Mouse (Mus musculus) erythroblast, embryonic 14.5 days (primary cell): ENCODE data around the gene Mms19. TPM values are rescaled to one million over a fixed set of nuclear protein-coding genes. Genes with fewer than 3 reads are reported as not detected.

Experiments
- H3K27me3 ChIP-seq: 2 replicates; pipeline ENCODE4 v1.6.1; 2012; ENCODE audit warnings: inconsistent platforms; ENCODE audit not compliant: control insufficient read depth
- H3K36me3 ChIP-seq: 2 replicates; pipeline ENCODE4 v1.6.1; 2012; ENCODE audit warnings: mild to moderate bottlenecking, inconsistent platforms; ENCODE audit not compliant: control insufficient read depth
- H3K4me1 ChIP-seq: 2 replicates; pipeline ENCODE4 v1.6.1; 2012; ENCODE audit warnings: inconsistent platforms; ENCODE audit not compliant: control insufficient read depth
- H3K4me3 ChIP-seq: replicated peaks from 2 replicates; pipeline ENCODE3; 2012; ENCODE audit warnings: moderate library complexity, mild to moderate bottlenecking, inconsistent platforms
- H3K9me3 ChIP-seq: 2 replicates; pipeline ENCODE4 v1.6.1; 2012; ENCODE audit warnings: low read length, inconsistent platforms, mixed read lengths; ENCODE audit not compliant: control insufficient read depth
- GATA1 ChIP-seq: IDR thresholded peaks from 2 replicates; pipeline ENCODE4 v1.6.1; 2012; ENCODE audit warnings: low read length, inconsistent platforms, mixed read lengths
- TAL1 ChIP-seq: IDR thresholded peaks from 3 replicates; pipeline ENCODE4 v1.6.1; 2012; ENCODE audit warnings: low read length, inconsistent platforms, mixed read lengths
- polyA plus RNA-seq: library from polyadenylated mRNA; stranded (reverse); fragments of >175 nt; gene quantifications from 2 replicates; pipeline ENCODE4 v1.2.3, GENCODE M21; 2012

Mms19 gene
- polyA plus RNA-seq: 0.54 and 0.65 TPM in 2 replicates

DNA sequence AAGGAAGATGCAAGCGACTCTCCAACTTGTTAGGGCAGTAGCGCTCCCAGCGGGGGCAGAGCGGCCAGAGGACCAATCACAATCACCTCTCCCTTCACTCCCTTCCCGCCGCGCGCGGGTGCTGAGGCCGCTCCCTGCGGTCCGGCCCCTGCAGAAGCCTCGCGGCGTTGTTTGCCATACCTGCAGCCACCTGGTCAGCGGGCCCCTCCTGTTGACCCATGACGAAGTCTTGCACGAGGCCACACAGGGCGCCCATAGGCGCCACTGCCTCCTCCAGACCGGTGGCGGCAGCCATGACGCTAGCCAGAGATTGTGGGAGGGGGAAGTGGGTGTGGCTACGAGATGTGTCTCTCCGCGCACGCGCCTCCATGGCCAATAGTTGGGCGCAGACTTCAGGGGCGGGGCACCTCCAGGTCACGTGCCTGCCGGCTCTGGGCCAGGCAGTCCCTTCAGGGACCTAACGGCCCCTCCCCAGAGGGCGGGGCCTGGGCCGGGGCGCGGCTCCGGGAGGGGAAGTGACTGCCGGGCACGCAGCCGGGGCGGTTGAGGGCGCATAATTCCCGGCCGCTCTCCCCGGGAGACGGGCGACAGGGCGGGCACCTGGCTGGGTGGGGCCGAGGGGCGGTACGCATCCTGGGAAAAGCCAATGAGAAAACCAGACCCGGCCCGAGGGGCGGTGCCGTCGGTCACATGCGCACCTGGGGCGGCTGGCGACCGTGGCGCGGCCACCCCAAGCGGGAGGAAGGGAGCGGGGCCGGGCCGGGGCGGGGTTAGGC lies at the start of gene Mms19:
TSS of gene Mms19 (minus strand) at position 339 of the 776 bp plus-strand sequence.
- H3K4me3 ChIP-seq: peak within 1 kb of the TSS; percentile 78
- TF ChIP-seq TAL1: no peak
- TF ChIP-seq GATA1: no peak
- no peaks in the 10 kb centered on the region; the same call in 1 of the 2 replicates for H3K9me3 ChIP-seq
- peaks cover 39% of the 10 kb centered on the region for H3K27me3 ChIP-seq
- peaks cover 37% of the 10 kb centered on the region for H3K4me1 ChIP-seq
- H3K36me3 ChIP-seq: peaks cover 19% of the 10 kb centered on the region

- Histone ChIP-seq H3K36me3 (no peaks in the 10 kb centered on the region), H3K4me1 (no peaks in the 10 kb centered on the region), H3K9me3 (no peaks in the 10 kb centered on the region), H3K4me3 (no peak overlapping the region), H3K27me3 (no peaks in the 10 kb centered on the region)
- TF ChIP-seq TAL1 (no peak), GATA1 (no peak)
Observed at GRCm38 (mm10) chr19:42026158-42026557, 45.2 kb upstream of the Mms19 start.

- Histone ChIP-seq H3K27me3 (no peaks in the 10 kb centered on the region), H3K4me3 (no peak overlapping the region), H3K36me3 (no peaks in the 10 kb centered on the region), H3K9me3 (no peaks in the 10 kb centered on the region), H3K4me1 (no peaks in the 10 kb centered on the region)
- TF ChIP-seq GATA1 (no peak), TAL1 (no peak)
Observed at GRCm38 (mm10) chr19:42022542-42022848, 41.5 kb upstream of the Mms19 start.

DNA sequence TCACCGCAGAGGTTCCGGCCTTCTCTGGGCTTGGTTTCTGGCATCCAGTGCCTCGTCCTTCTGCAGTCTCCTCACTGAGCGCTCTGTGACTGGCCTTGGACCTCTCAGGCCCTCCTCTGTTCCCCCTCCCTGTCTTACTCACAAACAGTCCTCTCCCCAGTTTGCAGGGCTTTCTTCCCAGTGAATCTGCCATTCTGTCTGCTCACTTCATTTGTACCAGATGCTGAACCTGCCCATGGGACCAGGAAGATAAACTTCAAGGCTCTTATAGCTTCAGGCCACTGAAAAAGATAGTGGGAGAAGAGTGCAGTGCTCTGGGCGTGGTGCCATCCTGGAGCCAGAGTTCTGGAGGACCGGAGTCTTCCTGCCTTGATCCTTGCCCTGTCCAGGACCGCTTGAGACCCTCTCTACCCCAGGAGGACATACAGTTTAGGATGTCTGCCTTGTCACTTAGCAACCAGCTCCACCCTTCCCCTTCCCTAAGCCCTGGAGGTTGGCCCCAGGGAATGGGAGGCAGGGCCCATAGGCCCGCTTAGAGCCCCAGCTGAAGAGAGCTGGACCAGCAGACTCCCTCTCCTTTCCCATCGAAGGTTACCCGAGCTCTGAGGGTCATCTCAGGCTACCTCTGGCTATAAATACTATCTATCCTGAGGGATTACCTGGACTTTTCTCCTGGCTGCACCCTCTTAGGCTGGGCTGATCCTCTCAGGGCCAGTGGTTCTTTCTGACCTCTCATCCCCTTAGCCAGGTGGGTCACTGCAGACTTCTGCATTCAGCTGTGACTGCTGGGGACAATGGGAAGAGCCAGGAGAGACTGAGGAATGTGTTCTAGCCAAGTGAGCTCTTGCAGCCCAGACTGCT lies 41.0 kb upstream of the Mms19 start:
- TF ChIP-seq GATA1: no peak
- no peak for TF ChIP-seq TAL1
- no peaks in the 10 kb centered on the region for H3K4me1 ChIP-seq
- H3K4me3 ChIP-seq: no peak overlapping the region

DNA sequence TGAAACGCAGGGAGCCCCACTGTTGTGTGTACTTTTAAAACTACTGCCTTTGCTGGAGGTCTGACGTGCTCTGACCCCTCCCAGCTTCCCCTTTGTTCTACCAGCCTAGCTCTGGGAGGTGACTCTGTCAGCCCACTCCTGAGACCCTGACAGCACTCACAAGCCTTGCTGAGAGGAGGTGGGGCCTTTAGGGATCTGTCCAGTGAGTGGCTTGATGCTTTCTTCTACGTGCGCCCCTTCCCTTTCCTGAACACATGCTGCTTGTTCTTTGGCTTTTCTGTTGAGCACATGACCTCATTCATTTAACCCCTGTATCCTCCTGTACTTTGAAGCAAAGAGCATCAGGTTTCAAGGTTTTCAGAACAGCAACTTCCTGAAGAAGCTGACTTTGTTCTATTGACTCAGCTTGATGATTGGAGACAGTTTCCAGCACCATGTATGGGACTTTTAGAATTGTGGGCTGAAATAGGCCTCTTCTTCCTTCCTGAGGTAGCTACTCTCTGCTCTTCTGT lies 38.1 kb upstream of the Mms19 start:
- Histone ChIP-seq H3K27me3 (no peaks in the 10 kb centered on the region), H3K36me3 (no peaks in the 10 kb centered on the region), H3K9me3 (no peaks in the 10 kb centered on the region), H3K4me1 (no peaks in the 10 kb centered on the region), H3K4me3 (no peak overlapping the region)
- TF ChIP-seq GATA1 (no peak), TAL1 (no peak)

More for the DNA sequence above, 41.0 kb upstream of the Mms19 start:
- no peaks in the 10 kb centered on the region for H3K27me3 ChIP-seq
- no peaks in the 10 kb centered on the region for H3K9me3 ChIP-seq
- H3K36me3 ChIP-seq: no peaks in the 10 kb centered on the region

- Histone ChIP-seq H3K4me1 (no peaks in the 10 kb centered on the region), H3K4me3 (no peak overlapping the region), H3K9me3 (no peaks in the 10 kb centered on the region), H3K36me3 (no peaks in the 10 kb centered on the region), H3K27me3 (no peaks in the 10 kb centered on the region)
- TF ChIP-seq GATA1 (no peak), TAL1 (no peak)
Observed at GRCm38 (mm10) chr19:42017399-42018247, 36.7 kb upstream of the Mms19 start.

- Histone ChIP-seq H3K27me3 (no peaks in the 10 kb centered on the region), H3K36me3 (no peaks in the 10 kb centered on the region), H3K4me3 (no peak overlapping the region), H3K9me3 (no peaks in the 10 kb centered on the region), H3K4me1 (no peaks in the 10 kb centered on the region)
- no peak for TF ChIP-seq GATA1
- TF ChIP-seq TAL1: no peak
Observed at GRCm38 (mm10) chr19:42016840-42017239, 35.9 kb upstream of the Mms19 start.

DNA sequence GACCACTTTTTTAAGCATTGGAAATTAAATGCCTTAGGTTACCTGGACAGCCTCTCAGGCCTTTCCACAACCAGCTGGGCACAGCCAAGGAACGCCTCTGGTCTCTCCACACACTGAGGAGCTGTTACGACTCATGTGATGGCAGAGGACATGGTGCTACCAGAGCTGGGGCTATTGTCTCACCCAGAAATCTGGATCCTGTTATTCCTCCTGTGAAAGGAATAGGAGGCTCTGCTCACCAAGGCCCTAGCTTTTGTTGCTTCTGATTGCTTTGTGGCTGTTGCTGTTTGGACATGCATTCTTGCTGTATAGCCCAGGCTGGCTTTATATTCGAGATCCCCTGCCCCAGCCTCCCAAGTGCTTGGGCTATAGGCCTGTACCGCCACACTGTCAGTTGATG lies 35.3 kb upstream of the Mms19 start:
- TF ChIP-seq GATA1: no peak
- H3K4me3 ChIP-seq: no peak overlapping the region
- H3K27me3 ChIP-seq: no peaks in the 10 kb centered on the region
- no peaks in the 10 kb centered on the region for H3K36me3 ChIP-seq
- H3K4me1 ChIP-seq: no peaks in the 10 kb centered on the region
- no peaks in the 10 kb centered on the region for H3K9me3 ChIP-seq
